Mouse (Mus musculus) CD4-positive, CD25-positive, alpha-beta regulatory T cell (primary cell): ENCODE data around the gene Adra2a. TPM values are rescaled to one million over a fixed set of nuclear protein-coding genes. Genes with fewer than 3 reads are reported as not detected.

Experiments used
- polyA plus RNA-seq: library from polyadenylated mRNA; unstranded; fragments of 100-300 nt; shearing (Covaris generic); gene quantifications from one replicate; pipeline ENCODE4 v1.2.1, GENCODE M21; 2017

The Adra2a gene
- polyA plus RNA-seq: not detected

DNA sequence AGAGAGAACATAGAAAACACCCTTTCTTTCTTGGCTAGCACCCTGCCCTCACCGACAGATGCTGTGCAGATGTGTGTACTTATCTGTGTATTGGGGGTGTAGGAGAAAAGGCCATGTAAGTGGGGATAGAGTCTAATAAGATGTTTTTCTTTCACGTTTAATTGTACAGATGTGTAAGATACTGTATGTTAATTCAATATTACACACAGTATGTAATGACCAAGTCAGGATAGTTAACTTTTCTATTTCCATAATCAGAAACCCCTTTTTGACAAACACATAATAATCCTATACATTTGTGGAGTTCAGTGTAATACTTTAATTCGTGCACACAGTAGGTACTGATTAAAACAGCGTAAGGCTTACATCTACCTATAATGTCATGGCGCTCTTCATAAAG is at the start of gene Adra2a:
TSS of gene Adra2a (plus strand) at position 301 of the 400 bp plus-strand sequence.

Other genes starting within 250 kb of the Adra2a start
- 156 TPM for gene Pdcd4, start 151.9 kb upstream of the Adra2a start, polyA plus RNA-seq
- gene Shoc2, start 99.8 kb upstream of the Adra2a start, polyA plus RNA-seq: 55.9 TPM
- 96.1 TPM for gene Bbip1, start 99.5 kb upstream of the Adra2a start, polyA plus RNA-seq